Mouse (Mus musculus): Measurements from ENCODE around the gene Pla2g15.

DNA sequence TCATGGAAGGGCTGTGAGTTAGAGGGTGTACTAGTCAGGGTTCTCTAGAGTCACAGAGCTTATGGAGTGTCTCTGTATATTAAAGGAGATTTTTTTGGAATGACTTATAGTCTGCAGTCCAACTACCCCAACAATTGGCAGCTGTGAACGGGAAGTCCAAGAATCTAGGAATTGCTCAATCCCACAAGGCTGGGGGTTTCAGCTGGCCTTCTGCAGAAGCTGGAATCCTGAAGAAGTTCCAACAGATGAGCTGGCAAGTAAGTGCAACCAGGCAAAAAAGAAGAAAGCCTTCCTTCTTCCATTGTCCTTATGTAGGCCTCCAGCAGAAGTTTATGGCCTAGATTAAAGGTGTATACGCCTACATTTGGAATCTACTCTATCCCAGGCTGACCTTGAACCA, 4.9 kb upstream of the Pla2g15 start:
- TF ChIP-seq GATA1 (IDR thresholded peaks at IDR 0.05; ENCODE audit: borderline replicate concordance, low read length) (no peak), FLI1 (IDR thresholded peaks at IDR 0.05; ENCODE audit: low read length) (no peak)
